Mouse (Mus musculus) megakaryocyte, embryonic 14.5 days (primary cell): ENCODE measurements around the gene 6030408B16Rik. TPM values are rescaled to one million over a fixed set of nuclear protein-coding genes. Genes with fewer than 3 reads are reported as not detected.

Source experiments
- H3K27me3 ChIP-seq: replicated peaks from 2 replicates; pipeline ENCODE3; 2012; ENCODE audit warnings: inconsistent platforms
- H3K36me3 ChIP-seq: replicated peaks from 2 replicates; pipeline ENCODE3; 2012; ENCODE audit warnings: low read length, inconsistent platforms, mixed read lengths
- H3K4me1 ChIP-seq: 2 replicates; pipeline ENCODE4 v1.6.1; 2012; ENCODE audit warnings: inconsistent platforms
- H3K4me3 ChIP-seq: replicated peaks from 2 replicates; pipeline ENCODE3; 2012; ENCODE audit warnings: moderate library complexity, mild to moderate bottlenecking, inconsistent platforms
- H3K9me3 ChIP-seq: 2 replicates; pipeline ENCODE4 v1.6.1; 2012; ENCODE audit warnings: inconsistent platforms
- FLI1 ChIP-seq: IDR thresholded peaks from 2 replicates; pipeline ENCODE4 v1.6.1; 2012; ENCODE audit warnings: low read length, inconsistent platforms, mixed read lengths
- GATA1 ChIP-seq: IDR thresholded peaks from 3 replicates; pipeline ENCODE4 v1.6.1; 2012; ENCODE audit warnings: mixed read lengths, low read length, inconsistent platforms, borderline replicate concordance
- polyA plus RNA-seq: library from polyadenylated mRNA; stranded (reverse); fragments of >175 nt; gene quantifications from 2 replicates; pipeline ENCODE4 v1.2.3, GENCODE M21; 2012; ENCODE audit warnings: low replicate concordance; ENCODE audit not compliant: insufficient read depth

Gene 6030408B16Rik
- 2.1 TPM in 1 of 2 replicates, not detected in the other for polyA plus RNA-seq

- Histone ChIP-seq H3K36me3 (peaks cover 49% of the 10 kb centered on the region), H3K4me1 (peaks cover 42% of the 10 kb centered on the region), H3K9me3 (no peaks in the 10 kb centered on the region), H3K27me3 (peaks cover 4% of the 10 kb centered on the region), H3K4me3 (no peak within 1 kb of the TSS)
- TF ChIP-seq GATA1 (no peak), FLI1 (no peak)
Observed at GRCm38 (mm10) chr15:101293025-101293621, at the start of gene 6030408B16Rik. 6030408B16Rik (plus strand) TSS chr15:101293212.

- TF ChIP-seq FLI1 (no peak), GATA1 (no peak)
- Histone ChIP-seq H3K27me3 (peaks cover 3% of the 10 kb centered on the region), H3K9me3 (no peaks in the 10 kb centered on the region), H3K4me3 (no peak overlapping the region), H3K4me1 (peaks cover 87% of the 10 kb centered on the region), H3K36me3 (no peaks in the 10 kb centered on the region)
Observed at GRCm38 (mm10) chr15:101244012-101244411, 49.0 kb upstream of the 6030408B16Rik start.

GRCm38 (mm10) chr15:101246231-101247154, 46.5 kb upstream of the 6030408B16Rik start:
- Histone ChIP-seq H3K36me3 (no peaks in the 10 kb centered on the region), H3K27me3 (peaks cover 3% of the 10 kb centered on the region), H3K4me3 (peak overlapping the region; percentile 91), H3K9me3 (peaks cover 7% of the 10 kb centered on the region), H3K4me1 (peaks cover 91% of the 10 kb centered on the region)
- no peak for TF ChIP-seq FLI1
- TF ChIP-seq GATA1: no peak

GRCm38 (mm10) chr15:101247155-101247498, 45.9 kb upstream of the 6030408B16Rik start:
- peak overlapping the region; percentile 78 for H3K4me3 ChIP-seq
- H3K4me1 ChIP-seq: peaks cover 86% of the 10 kb centered on the region
- H3K27me3 ChIP-seq: peaks cover 8% of the 10 kb centered on the region
- no peak for TF ChIP-seq GATA1
- no peaks in the 10 kb centered on the region for H3K36me3 ChIP-seq
- peaks cover 7% of the 10 kb centered on the region for H3K9me3 ChIP-seq

GRCm38 (mm10) chr15:101248029-101248710, 44.8 kb upstream of the 6030408B16Rik start:
- peaks cover 15% of the 10 kb centered on the region for H3K27me3 ChIP-seq
- H3K4me3 ChIP-seq: peak overlapping the region; percentile 77
- peaks cover 83% of the 10 kb centered on the region for H3K4me1 ChIP-seq
- TF ChIP-seq GATA1 (no peak), FLI1 (no peak)
- H3K36me3 ChIP-seq: no peaks in the 10 kb centered on the region
- peaks cover 14% of the 10 kb centered on the region for H3K9me3 ChIP-seq

DNA sequence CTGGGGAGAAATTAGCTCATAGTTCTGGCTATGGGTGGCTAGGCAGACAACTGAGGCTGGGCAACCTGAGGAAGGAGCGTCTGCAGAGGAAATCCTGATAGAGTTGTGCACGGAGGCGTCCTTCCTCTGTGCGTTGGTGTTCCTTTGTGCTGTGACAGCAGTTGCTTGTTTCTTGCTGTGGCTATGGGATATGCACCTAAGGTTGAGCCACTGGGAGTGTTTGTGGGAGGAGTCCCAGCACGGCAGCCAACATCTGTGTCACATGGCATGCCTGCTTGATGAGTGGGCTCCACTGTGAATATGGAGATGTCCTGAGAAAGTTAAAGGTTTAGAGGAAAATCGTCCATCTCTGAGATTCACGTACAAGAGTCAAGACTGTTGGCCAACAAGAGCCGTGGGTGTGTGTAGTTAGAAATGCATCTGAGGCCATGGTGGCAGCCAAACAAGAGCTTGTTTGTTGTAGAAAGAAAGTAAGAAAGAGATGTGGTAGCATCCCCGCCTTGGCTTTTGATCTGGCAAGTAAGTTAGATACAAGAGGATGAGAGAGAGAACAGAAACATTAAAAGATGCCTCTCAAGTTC, 42.7 kb upstream of the 6030408B16Rik start:
- peaks cover 17% of the 10 kb centered on the region for H3K9me3 ChIP-seq
- no peak for TF ChIP-seq FLI1
- no peak for TF ChIP-seq GATA1
- H3K27me3 ChIP-seq: peaks cover 29% of the 10 kb centered on the region
- H3K4me1 ChIP-seq: peaks cover 84% of the 10 kb centered on the region
- no peaks in the 10 kb centered on the region for H3K36me3 ChIP-seq
- H3K4me3 ChIP-seq: no peak overlapping the region

GRCm38 (mm10) chr15:101251930-101252329, 41.1 kb upstream of the 6030408B16Rik start:
- H3K4me1 ChIP-seq: peaks cover 85% of the 10 kb centered on the region
- H3K4me3 ChIP-seq: no peak overlapping the region
- peaks cover 17% of the 10 kb centered on the region for H3K9me3 ChIP-seq
- H3K27me3 ChIP-seq: peaks cover 38% of the 10 kb centered on the region
- TF ChIP-seq GATA1 (no peak), FLI1 (no peak)
- no peaks in the 10 kb centered on the region for H3K36me3 ChIP-seq

GRCm38 (mm10) chr15:101252614-101253013, 40.4 kb upstream of the 6030408B16Rik start:
- peaks cover 38% of the 10 kb centered on the region for H3K27me3 ChIP-seq
- H3K4me1 ChIP-seq: peaks cover 85% of the 10 kb centered on the region
- H3K36me3 ChIP-seq: no peaks in the 10 kb centered on the region
- TF ChIP-seq FLI1 (no peak), GATA1 (no peak)
- H3K4me3 ChIP-seq: no peak overlapping the region
- peaks cover 17% of the 10 kb centered on the region for H3K9me3 ChIP-seq

GRCm38 (mm10) chr15:101253563-101253885, 39.5 kb upstream of the 6030408B16Rik start:
- H3K4me3 ChIP-seq: peak overlapping the region; percentile 91
- peaks cover 85% of the 10 kb centered on the region for H3K4me1 ChIP-seq
- TF ChIP-seq GATA1 (no peak), FLI1 (no peak)
- H3K36me3 ChIP-seq: peaks cover 2% of the 10 kb centered on the region
- H3K9me3 ChIP-seq: peaks cover 17% of the 10 kb centered on the region
- H3K27me3 ChIP-seq: peaks cover 43% of the 10 kb centered on the region
